Mouse (Mus musculus) liver, embryonic 16.5 days (tissue): ENCODE measurements around the gene Cdh23. TPM values are rescaled to one million over a fixed set of nuclear protein-coding genes. Genes with fewer than 3 reads are reported as not detected.
A peak's percentile ranks its signal among the peaks of the same experiment; 100 is the strongest.

ENCODE experiments used
- ATAC-seq: fragments of 200-750 bp; cut with Nextera tagmentation; 2 replicates; pipeline ENCODE4 v1.8.0; 2017; ENCODE audit warnings: low read depth, mild to moderate bottlenecking, moderate number of reproducible peaks, moderate library complexity
- H3K27ac ChIP-seq: fragments of 300-500 bp; sonication (generic); 2 replicates; pipeline ENCODE4 v1.5.1; 2014; ENCODE audit warnings: mild to moderate bottlenecking, low read length
- H3K27me3 ChIP-seq: fragments of 300-500 bp; sonication (generic); 2 replicates; pipeline ENCODE4 v1.6.1; 2014; ENCODE audit warnings: low read depth, low read length, mixed read lengths; ENCODE audit not compliant: control insufficient read depth, insufficient read depth
- H3K36me3 ChIP-seq: fragments of 300-500 bp; sonication (generic); 2 replicates; pipeline ENCODE4 v1.6.1; 2014; ENCODE audit warnings: mild to moderate bottlenecking; ENCODE audit not compliant: control insufficient read depth, insufficient read depth
- H3K4me1 ChIP-seq: fragments of 300-500 bp; sonication (generic); 2 replicates; pipeline ENCODE4 v1.6.1; 2014; ENCODE audit warnings: low read depth, low read length, mixed read lengths; ENCODE audit not compliant: control insufficient read depth
- H3K4me2 ChIP-seq: fragments of 300-500 bp; sonication (generic); 2 replicates; pipeline ENCODE4 v1.6.1; 2014; ENCODE audit warnings: low read depth, low read length, mixed read lengths
- H3K4me3 ChIP-seq: fragments of 300-500 bp; sonication (generic); 2 replicates; pipeline ENCODE4 v1.5.1; 2014; ENCODE audit warnings: low read depth, mild to moderate bottlenecking, low read length
- H3K9ac ChIP-seq: fragments of 300-500 bp; sonication (generic); 2 replicates; pipeline ENCODE4 v1.6.1; 2014; ENCODE audit warnings: low read depth, low read length
- H3K9me3 ChIP-seq: fragments of 300-500 bp; sonication (generic); replicated peaks from 2 replicates; pipeline ENCODE4 v1.6.1; 2016; ENCODE audit warnings: low read length; ENCODE audit not compliant: control insufficient read depth
- WGBS: fragments of 180-500 bp; shearing (Covaris S2); extraction: QIAGEN DNeasy Blood & Tissue Kit; methylation state at CpG from one replicate; pipeline ENCODE4 v1.1.7; 2014; ENCODE audit not compliant: insufficient replicate concordance; 5-methylcytosine and 5-hydroxymethylcytosine counted together
- polyA plus RNA-seq: library from polyadenylated mRNA; unstranded; fragments of >200 nt; fragmentation: Nextera tagmentation; extraction: Ambion mirVana; gene quantifications from 2 replicates; pipeline ENCODE4 v1.2.1, GENCODE M21; 2015

Cdh23 gene
- polyA plus RNA-seq, 1 experiment from 2014 or later, result 0.65 TPM

- 34% methylated on average over 6 of the region's 6 CpGs for WGBS
- H3K9ac ChIP-seq, result no peak overlapping the region
- H3K4me2 ChIP-seq, result no peak overlapping the region
Observed at GRCm38 (mm10) chr10:60373543-60373936, 322.8 kb downstream of the Cdh23 start.

GRCm38 (mm10) chr10:60371596-60372386 lies 324.5 kb downstream of the Cdh23 start:
- WGBS, result 21% methylated on average over 5 of the region's 5 CpGs
- Histone ChIP-seq H3K27ac (peak overlapping the region; percentile 65), H3K9me3 (no peaks in the 10 kb centered on the region), H3K4me2 (no peak overlapping the region), H3K9ac (no peak overlapping the region), H3K27me3 (no peaks in the 10 kb centered on the region), H3K4me1 (no peaks in the 10 kb centered on the region; the same call in none of the 2 replicates), H3K36me3 (no peaks in the 10 kb centered on the region), H3K4me3 (no peak overlapping the region)
- no peak for ATAC-seq

More at GRCm38 (mm10) chr10:60373543-60373936, 322.8 kb downstream of the Cdh23 start:
- no peak overlapping the region for H3K27ac ChIP-seq
- 0 out of 2 replicates have a peak, but pooled peaks have one; percentile 9 for ATAC-seq
- no peaks in the 10 kb centered on the region for H3K27me3 ChIP-seq
- no peak overlapping the region for H3K4me3 ChIP-seq
- H3K9me3 ChIP-seq, result no peaks in the 10 kb centered on the region
- no peaks in the 10 kb centered on the region; the same call in 1 of the 2 replicates for H3K4me1 ChIP-seq
- H3K36me3 ChIP-seq, result no peaks in the 10 kb centered on the region

- Histone ChIP-seq H3K27me3 (no peaks in the 10 kb centered on the region), H3K9me3 (no peaks in the 10 kb centered on the region), H3K4me1 (no peaks in the 10 kb centered on the region; the same call in none of the 2 replicates), H3K4me3 (no peak overlapping the region), H3K4me2 (no peak overlapping the region), H3K9ac (no peak overlapping the region), H3K27ac (peak overlapping the region; percentile 65), H3K36me3 (no peaks in the 10 kb centered on the region)
- 17% methylated on average over 5 of the region's 5 CpGs for WGBS
- no peak for ATAC-seq
Observed at GRCm38 (mm10) chr10:60370601-60371061, 325.7 kb downstream of the Cdh23 start.

- H3K36me3 ChIP-seq, result no peaks in the 10 kb centered on the region
- no peak for ATAC-seq
- no peak overlapping the region for H3K27ac ChIP-seq
Observed at GRCm38 (mm10) chr10:60370098-60370497, 326.2 kb downstream of the Cdh23 start.

GRCm38 (mm10) chr10:60369405-60369804 lies 326.9 kb downstream of the Cdh23 start:
- Histone ChIP-seq H3K9me3 (no peaks in the 10 kb centered on the region), H3K9ac (no peak overlapping the region), H3K27me3 (no peaks in the 10 kb centered on the region), H3K4me3 (no peak overlapping the region), H3K4me1 (no peaks in the 10 kb centered on the region; the same call in none of the 2 replicates), H3K36me3 (no peaks in the 10 kb centered on the region), H3K27ac (no peak overlapping the region), H3K4me2 (no peak overlapping the region)
- 56% methylated on average over 6 of the region's 6 CpGs for WGBS
- ATAC-seq, result no peak

More at GRCm38 (mm10) chr10:60370098-60370497, 326.2 kb downstream of the Cdh23 start:
- 59% methylated on average over 2 of the region's 2 CpGs for WGBS
- Histone ChIP-seq H3K9ac (no peak overlapping the region), H3K4me2 (no peak overlapping the region), H3K4me1 (no peaks in the 10 kb centered on the region; the same call in none of the 2 replicates), H3K4me3 (no peak overlapping the region), H3K9me3 (no peaks in the 10 kb centered on the region), H3K27me3 (no peaks in the 10 kb centered on the region)

- no peak overlapping the region for H3K4me2 ChIP-seq
- H3K9ac ChIP-seq, result no peak overlapping the region
- WGBS, result 18% methylated on average over 4 of the region's 4 CpGs
- H3K27ac ChIP-seq, result no peak overlapping the region
- no peaks in the 10 kb centered on the region for H3K36me3 ChIP-seq
- no peaks in the 10 kb centered on the region; the same call in none of the 2 replicates for H3K4me1 ChIP-seq
- H3K9me3 ChIP-seq, result no peaks in the 10 kb centered on the region
- no peaks in the 10 kb centered on the region for H3K27me3 ChIP-seq
- no peak for ATAC-seq
- H3K4me3 ChIP-seq, result no peak overlapping the region
Observed at GRCm38 (mm10) chr10:60367904-60368303, 328.4 kb downstream of the Cdh23 start.

GRCm38 (mm10) chr10:60367145-60367544 lies 329.1 kb downstream of the Cdh23 start:
- WGBS, result 7% methylated on average over 2 of the region's 2 CpGs
- H3K4me3 ChIP-seq, result no peak overlapping the region
- no peak overlapping the region for H3K4me2 ChIP-seq
- H3K36me3 ChIP-seq, result no peaks in the 10 kb centered on the region
- H3K9me3 ChIP-seq, result no peaks in the 10 kb centered on the region
- no peaks in the 10 kb centered on the region for H3K27me3 ChIP-seq
- no peak overlapping the region; the same call in 1 of the 2 replicates for H3K27ac ChIP-seq
- no peak for ATAC-seq
- H3K9ac ChIP-seq, result no peak overlapping the region
- H3K4me1 ChIP-seq, result no peaks in the 10 kb centered on the region; the same call in none of the 2 replicates

GRCm38 (mm10) chr10:60363426-60363825 lies 332.9 kb downstream of the Cdh23 start:
- Histone ChIP-seq H3K4me1 (peaks cover 2% of the 10 kb centered on the region; the same call in 1 of the 2 replicates), H3K9me3 (no peaks in the 10 kb centered on the region), H3K4me2 (no peak overlapping the region), H3K36me3 (no peaks in the 10 kb centered on the region; the same call in 1 of the 2 replicates), H3K4me3 (no peak overlapping the region), H3K27me3 (no peaks in the 10 kb centered on the region), H3K27ac (no peak overlapping the region), H3K9ac (no peak overlapping the region)
- ATAC-seq, result no peak
- 51% methylated on average over 6 of the region's 6 CpGs for WGBS

GRCm38 (mm10) chr10:60362310-60362628 lies 334.0 kb downstream of the Cdh23 start:
- Histone ChIP-seq H3K4me3 (no peak overlapping the region), H3K4me2 (no peak overlapping the region), H3K4me1 (peaks cover 2% of the 10 kb centered on the region; the same call in 1 of the 2 replicates), H3K27me3 (no peaks in the 10 kb centered on the region), H3K36me3 (no peaks in the 10 kb centered on the region; the same call in 1 of the 2 replicates), H3K9ac (no peak overlapping the region), H3K9me3 (no peaks in the 10 kb centered on the region), H3K27ac (no peak overlapping the region)
- ATAC-seq, result no peak
- 47% methylated on average over 2 of the region's 2 CpGs for WGBS
